Mouse (Mus musculus) layer of hippocampus, postnatal 25 days (tissue): Measurements from ENCODE around the gene Aes. TPM values are rescaled to one million over a fixed set of nuclear protein-coding genes. Genes with fewer than 3 reads are reported as not detected.

Experiments
- DNase-seq, 2 experiments: peaks; one replicate each; pipeline ENCODE4 v3.0.0; 2022; ENCODE audit warnings: mixed read lengths in 2 of 2, low spot score in 1 of 2; ENCODE audit errors: extremely low spot score in 1 of 2
- total RNA-seq, 2 experiments: library from RNA; stranded (reverse); gene quantifications; 2 replicates each; pipeline ENCODE4 v1.2.3; 2021

The Aes gene
- total RNA-seq, 2 experiments from 2014 or later, result 692 to 732 TPM

- DNase-seq, result no peak
Observed at GRCm38 (mm10) chr10:81565257-81566228, 6.3 kb downstream of the Aes start.

DNA sequence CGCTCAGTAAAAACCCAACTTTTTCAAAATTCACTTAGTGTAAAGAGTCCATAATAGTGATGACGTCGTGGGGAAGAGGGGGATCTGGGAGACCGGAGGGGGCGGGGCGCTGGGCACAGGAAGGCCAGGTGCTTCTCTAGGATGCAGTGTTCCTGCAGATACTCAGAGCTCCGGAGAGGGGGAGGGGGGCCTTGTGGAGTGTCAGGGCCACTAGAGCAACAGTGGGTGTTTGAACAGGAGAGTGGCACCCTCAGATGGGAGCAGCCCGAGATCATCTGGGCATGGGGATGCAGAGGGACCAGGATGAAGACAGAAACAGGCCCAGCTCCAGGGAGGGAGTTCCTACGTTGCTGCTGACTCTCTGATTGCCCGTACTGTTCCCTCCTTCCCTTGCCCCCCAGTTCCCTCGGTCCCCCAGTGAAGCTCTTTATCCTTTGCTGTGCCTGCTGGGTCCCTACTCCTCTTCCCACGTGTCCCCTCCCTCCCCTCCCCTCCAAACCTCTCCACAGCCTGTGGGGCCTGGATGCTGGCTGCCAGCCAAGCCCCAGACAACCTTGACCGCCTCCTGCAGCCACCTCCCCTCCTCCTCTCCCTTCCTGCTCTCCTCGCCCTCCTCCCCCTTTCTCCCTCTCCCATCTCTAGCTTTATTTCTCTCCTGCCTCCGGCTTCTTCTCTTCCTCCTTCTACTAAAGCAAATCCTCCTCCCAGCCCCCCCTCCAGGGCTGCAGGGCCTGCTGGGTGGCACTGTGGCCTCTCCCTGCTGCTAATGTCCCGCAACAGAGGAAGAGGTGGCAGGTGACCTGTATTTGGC, 9.3 kb downstream of the Aes start:
- DNase-seq, result no peak

DNA sequence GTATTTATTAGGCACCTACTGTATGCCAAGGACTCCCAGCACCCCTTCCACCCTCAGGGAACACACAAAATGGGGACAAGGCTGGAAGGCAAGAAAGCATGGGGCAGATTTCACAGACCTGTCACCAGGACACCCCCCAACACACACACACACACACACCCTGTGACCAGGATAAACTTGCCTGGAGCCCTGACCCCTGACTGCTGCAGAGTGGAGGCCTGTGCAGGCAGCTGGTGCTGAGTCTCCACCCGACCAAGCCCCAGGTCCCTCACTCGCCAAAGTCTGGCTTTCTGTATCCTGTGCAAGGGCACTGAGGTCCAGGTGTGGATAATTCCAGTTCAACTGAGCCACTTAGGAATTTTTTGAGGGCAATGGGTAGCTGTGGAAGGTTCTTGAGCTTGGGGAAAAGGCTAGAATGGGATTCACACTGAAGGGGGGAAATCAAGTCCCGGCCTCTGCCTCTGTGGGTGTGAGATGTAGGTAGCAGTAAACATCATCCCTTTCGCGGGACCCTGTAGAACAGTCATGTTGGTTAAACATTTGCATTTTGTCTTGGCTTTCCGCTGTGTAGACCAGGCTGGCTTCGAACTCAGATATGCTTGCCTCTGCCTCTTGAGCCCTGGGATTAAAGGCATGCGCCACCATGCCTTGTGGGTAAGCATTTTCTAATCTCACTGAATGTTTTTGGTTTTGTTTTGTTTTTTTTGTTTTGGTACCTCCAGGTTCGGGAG, 10.4 kb downstream of the Aes start:
- no peak for DNase-seq

GRCm38 (mm10) chr10:81570238-81570800, 11.0 kb downstream of the Aes start:
- no peak for DNase-seq

DNA sequence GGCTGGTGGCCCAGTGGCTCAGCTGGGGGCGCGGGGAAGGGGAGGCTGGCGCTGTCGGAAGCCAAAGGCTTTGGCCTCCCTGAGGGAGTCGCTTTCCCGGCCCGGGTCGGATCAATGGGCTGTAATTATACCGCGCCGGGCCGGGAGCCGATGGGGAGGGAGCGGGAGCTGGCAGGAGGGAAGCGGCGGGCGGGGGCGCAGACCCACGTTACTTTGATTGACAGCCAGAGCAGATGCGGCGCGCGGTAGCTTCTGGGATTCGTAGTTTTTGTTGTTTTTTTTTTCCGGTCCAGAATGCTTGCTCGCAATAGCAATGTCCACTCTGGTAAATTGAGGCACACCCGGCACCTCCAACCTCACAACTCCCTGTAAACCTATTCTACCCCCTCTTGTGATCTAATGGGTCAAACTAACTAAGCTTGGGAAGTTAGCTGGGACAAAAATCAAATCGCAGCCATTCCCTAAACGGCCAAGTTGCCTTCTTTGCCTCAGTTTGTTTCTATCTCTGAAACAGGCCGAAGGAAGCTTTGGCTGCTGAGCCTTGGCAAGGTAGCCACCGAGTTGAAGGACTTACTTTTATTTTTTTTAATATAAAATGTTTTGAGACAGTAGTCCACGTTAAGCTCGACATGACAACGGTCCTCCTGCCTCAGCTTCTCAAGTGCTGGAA, 11.7 kb downstream of the Aes start:
- peak; percentile 82 to 88 for DNase-seq

GRCm38 (mm10) chr10:81571501-81571876, 12.2 kb downstream of the Aes start:
- peak; percentile 93 to 96 for DNase-seq

DNA sequence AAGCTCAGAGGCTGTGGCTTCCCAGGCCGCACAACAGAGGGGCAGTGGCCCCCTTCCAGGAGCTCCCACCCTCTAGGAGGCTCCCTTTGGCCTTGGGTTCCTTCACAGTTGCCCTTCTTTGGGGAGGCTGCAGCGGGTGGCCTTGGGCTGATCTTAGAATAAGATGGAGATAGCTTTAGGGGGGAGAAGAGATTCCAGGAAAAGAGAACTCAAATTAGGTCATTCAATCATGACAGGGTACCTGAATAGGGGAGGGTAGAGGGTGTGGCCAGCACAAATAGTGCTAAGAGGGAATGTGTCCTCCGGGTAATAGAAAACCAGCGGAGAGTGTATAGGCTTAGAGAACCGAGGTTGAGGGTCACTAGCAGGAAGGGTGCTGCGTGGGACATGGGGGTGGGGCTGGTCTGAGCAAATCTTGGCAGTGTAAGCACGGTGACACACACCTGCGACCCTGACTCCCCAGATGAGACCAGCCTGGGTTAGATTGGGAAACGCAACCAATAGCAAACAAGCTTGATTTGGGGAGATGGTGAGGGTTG, 12.9 kb downstream of the Aes start:
- DNase-seq, result no peak

GRCm38 (mm10) chr10:81572975-81573374, 13.7 kb downstream of the Aes start:
- DNase-seq, result no peak

DNA sequence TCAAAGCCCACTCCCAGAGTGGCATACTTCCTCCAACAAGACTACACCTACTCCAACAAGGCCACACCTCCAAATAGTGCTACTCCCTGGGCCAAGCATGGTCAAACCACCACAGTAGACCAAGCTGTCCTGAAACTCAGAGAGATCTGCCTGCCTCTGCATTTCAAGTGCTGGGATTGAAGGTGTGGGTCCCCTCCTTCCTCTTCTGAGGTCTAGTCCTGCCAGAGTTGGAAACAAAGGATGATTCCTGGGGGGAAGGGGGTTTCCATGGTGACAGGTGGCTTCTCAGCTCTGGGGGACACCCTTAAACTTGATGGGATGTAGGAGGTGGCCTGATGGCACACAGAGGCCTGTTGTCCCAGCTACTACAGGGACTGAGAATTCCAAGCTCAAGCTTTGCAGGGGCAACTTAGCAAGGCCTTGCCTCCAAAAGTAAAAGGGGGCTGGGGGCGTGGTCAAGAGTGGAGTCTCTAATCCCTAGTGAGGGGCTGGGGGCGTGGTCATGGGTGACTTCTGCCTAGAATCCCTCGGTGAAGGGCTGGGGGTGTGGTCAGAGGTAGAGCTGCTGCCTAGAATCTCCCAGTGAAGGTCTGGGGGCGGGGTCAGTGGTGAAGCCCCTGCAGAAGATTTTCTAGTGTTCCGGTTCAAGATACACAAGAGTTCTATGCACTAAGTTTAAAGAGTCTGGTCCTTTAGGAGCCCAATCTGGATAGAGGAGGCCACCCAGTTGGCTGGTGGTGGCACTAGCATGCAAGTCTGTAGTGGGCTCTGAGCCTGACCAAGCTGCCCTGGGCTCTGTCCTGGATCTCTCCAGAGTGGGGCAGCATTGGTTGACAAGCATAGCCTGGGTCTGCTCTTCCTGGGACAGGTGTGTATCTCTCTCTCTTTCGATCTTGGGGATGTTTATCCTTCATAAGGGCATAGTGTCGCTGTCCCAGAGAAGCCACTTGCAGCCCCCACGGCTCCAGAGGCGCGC, 15.1 kb downstream of the Aes start, which contains the start of gene Tle2:
Gene Tle2, plus strand, starts transcription at position 481 of the 976 bp plus-strand sequence.
- no peak for DNase-seq

DNA sequence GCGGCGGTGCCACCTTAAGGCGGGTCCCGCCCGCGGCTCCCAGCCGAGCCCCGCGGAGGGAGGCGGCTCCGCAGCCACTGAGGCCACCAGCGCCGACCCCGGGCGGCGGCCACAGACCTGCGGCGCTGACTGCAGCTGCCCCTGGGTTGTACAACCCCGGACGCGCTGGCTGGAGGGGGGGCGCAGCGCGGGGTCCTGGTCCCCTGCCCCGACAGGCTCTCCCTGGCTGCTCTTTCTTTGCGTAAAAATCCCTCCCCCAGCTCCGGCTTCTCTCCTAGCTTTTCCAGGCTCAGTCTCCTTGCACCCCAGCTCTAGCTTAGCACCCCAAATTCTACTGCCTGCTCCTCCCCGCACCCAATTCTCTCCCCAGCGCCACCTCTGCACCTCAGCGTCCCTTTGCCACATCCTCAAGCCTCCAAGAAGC, 15.9 kb downstream of the Aes start:
- no peak for DNase-seq

- no peak for DNase-seq
Observed at GRCm38 (mm10) chr10:81575695-81576094, 16.4 kb downstream of the Aes start.

GRCm38 (mm10) chr10:81579967-81580366, 20.7 kb downstream of the Aes start:
- no peak for DNase-seq

- DNase-seq, result no peak
Observed at GRCm38 (mm10) chr10:81580441-81581070, 21.3 kb downstream of the Aes start.

DNA sequence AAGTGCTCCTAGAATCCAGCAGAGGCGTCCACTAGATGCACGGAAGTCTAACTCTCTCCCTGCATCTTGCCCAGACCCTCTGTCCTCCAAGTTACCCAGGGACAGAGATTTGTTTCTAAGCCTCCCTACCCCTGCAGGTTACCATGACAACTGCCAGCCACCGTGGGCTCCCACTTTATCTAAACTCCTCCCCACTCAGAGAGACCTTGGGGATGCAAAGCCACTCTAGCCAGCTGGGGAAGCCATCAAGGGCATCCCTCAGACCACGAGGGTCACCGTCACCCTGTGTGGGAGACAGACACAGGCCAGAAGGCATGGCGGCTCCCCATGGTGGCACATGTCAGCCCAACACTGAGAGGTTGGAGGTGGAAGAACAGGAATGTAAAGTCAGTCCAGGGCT, 24.1 kb downstream of the Aes start:
- DNase-seq, result no peak

DNA sequence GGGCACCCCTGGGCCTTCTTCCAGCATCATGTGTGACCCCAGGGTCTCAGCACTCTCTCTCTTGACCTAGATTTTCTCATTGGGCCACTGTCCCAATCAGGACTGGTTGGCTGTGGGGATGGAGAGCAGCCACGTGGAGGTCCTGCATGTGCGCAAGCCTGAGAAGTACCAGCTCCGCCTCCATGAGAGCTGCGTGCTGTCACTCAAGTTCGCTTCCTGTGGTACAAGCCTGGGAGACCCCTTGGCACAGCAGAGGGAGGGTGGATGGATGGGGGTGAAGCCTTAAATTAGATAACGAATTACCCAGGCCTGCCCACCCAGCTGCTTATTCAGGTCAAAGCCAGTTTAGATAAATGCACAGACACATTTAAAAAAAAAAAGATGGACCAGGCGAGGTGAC, 29.5 kb downstream of the Aes start:
- no peak for DNase-seq

- no peak for DNase-seq
Observed at GRCm38 (mm10) chr10:81591846-81592245, 32.6 kb downstream of the Aes start.

- no peak for DNase-seq
Observed at GRCm38 (mm10) chr10:81592631-81593030, 33.3 kb downstream of the Aes start.

DNA sequence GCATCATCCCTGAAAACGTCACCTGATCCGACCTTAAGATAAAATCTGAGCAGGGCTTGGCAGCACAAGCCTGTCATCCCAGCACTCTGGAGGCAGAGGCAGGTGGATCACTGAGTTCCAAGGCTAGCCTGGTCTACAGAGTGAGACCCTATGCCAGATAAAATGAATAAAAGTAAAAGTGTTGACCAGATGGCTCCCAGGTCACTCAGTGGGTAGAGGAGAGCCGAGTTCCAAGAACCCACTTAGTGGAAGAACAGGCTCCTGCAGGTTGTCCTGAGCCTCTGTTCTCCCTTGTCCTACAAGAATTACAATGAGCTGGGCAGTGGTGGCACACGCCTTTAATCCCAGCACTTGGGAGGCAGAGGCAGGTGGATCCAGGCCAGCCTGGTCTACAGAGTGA, 33.9 kb downstream of the Aes start:
- no peak for DNase-seq
